Mouse (Mus musculus) kidney, adult 2 months (tissue): Measurements from ENCODE around the gene Pdgfra. TPM values are rescaled to one million over a fixed set of nuclear protein-coding genes. Genes with fewer than 3 reads are reported as not detected.
A peak's percentile ranks its signal among the peaks of the same experiment; 100 is the strongest.

ENCODE experiments used
- DNase-seq: peaks from one replicate; pipeline ENCODE4 v3.0.0; 2021
- H3K27ac ChIP-seq: fragments of 200-500 bp; 2 replicates; pipeline ENCODE4 v1.5.1; 2012; ENCODE audit warnings: low read depth, low read length, control low read depth, inconsistent platforms; ENCODE audit not compliant: insufficient read depth
- H3K27me3 ChIP-seq: fragments of 200-500 bp; replicated peaks from 2 replicates; pipeline ENCODE4 v1.6.1; 2012; ENCODE audit warnings: mild to moderate bottlenecking, moderate library complexity, low read length, inconsistent platforms; ENCODE audit not compliant: control insufficient read depth, insufficient read depth
- H3K36me3 ChIP-seq: fragments of 200-500 bp; 2 replicates; pipeline ENCODE4 v1.6.1; 2012; ENCODE audit warnings: mild to moderate bottlenecking, moderate library complexity, low read length, inconsistent platforms; ENCODE audit not compliant: control insufficient read depth, insufficient read depth
- H3K4me1 ChIP-seq: fragments of 200-500 bp; 2 replicates; pipeline ENCODE4 v1.6.1; 2011; ENCODE audit warnings: low read length; ENCODE audit not compliant: control insufficient read depth, insufficient read depth
- H3K4me3 ChIP-seq: fragments of 200-500 bp; 2 replicates; pipeline ENCODE4 v1.5.1; 2011; ENCODE audit warnings: mild to moderate bottlenecking, low read depth, low read length, control low read depth; ENCODE audit not compliant: insufficient read depth
- CTCF ChIP-seq: fragments of 200-500 bp; conservative IDR thresholded peaks from 2 replicates; pipeline ENCODE4 v1.5.1; 2011; ENCODE audit warnings: low read depth, mild to moderate bottlenecking, control low read depth, low read length, moderate library complexity, mixed read lengths; ENCODE audit not compliant: insufficient read depth, insufficient read length
- POLR2A ChIP-seq: fragments of 200-500 bp; IDR thresholded peaks from one replicate; pipeline ENCODE4 v1.6.1; 2011; ENCODE audit warnings: low read depth, low read length, control low read depth
- WGBS: fragments of 180-500 bp; shearing (Covaris S2); methylation state at CpG from one replicate; pipeline ENCODE4 v1.1.7; 2018; 5-methylcytosine and 5-hydroxymethylcytosine counted together
- polyA plus RNA-seq: library from polyadenylated mRNA; depleted of rRNA; stranded (reverse); fragments of >200 nt; gene quantifications from 2 replicates; pipeline ENCODE4 v1.2.3, GENCODE M21; 2012

Gene Pdgfra
- polyA plus RNA-seq, 1 experiment: 26.0 TPM

- no peak for DNase-seq
- TF ChIP-seq CTCF: no peak
- TF ChIP-seq POLR2A: no peak
- no peak overlapping the region for H3K4me3 ChIP-seq
- H3K27ac ChIP-seq: no peak overlapping the region
- H3K4me1 ChIP-seq: no peaks in the 10 kb centered on the region
- no peaks in the 10 kb centered on the region for H3K27me3 ChIP-seq
- 79% methylated on average over 23 of the region's 23 CpGs for WGBS
- H3K36me3 ChIP-seq: no peaks in the 10 kb centered on the region
These were observed 11.3 kb downstream of the Pdgfra start for GRCm38 (mm10) chr5:75163289-75163951.

- Histone ChIP-seq H3K36me3 (no peaks in the 10 kb centered on the region), H3K27me3 (no peaks in the 10 kb centered on the region), H3K4me3 (no peak overlapping the region), H3K4me1 (no peaks in the 10 kb centered on the region), H3K27ac (no peak overlapping the region)
- 78% methylated on average over 4 of the region's 4 CpGs for WGBS
- TF ChIP-seq CTCF: no peak
- TF ChIP-seq POLR2A: no peak
- DNase-seq: peak; percentile 21
These were observed 12.6 kb downstream of the Pdgfra start for GRCm38 (mm10) chr5:75164688-75165087.

DNA sequence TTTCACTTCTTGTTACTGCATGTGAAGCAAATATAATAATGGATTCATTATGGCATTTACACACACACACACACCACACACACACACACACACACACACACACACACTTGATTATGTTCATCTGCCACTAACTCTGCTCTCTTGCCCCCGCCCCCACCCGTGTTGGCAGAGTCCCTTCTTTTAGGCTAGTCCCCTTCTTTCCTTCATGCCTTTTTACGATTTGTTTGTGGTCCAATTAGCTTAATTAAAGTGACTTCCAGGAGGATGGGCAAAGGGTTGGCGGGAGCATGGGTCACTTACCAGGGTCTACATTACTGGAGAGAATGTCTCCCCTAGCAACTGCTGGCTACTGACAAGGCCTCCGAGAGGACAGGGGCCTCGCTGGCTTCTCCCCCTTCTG is 17.7 kb downstream of the Pdgfra start:
- no peaks in the 10 kb centered on the region for H3K27me3 ChIP-seq
- WGBS: 59% methylated on average over 6 of the region's 6 CpGs
- DNase-seq: no peak
- TF ChIP-seq POLR2A (no peak), CTCF (no peak)
- H3K4me1 ChIP-seq: no peaks in the 10 kb centered on the region
- H3K27ac ChIP-seq: no peak overlapping the region
- no peaks in the 10 kb centered on the region for H3K36me3 ChIP-seq
- H3K4me3 ChIP-seq: no peak overlapping the region

GRCm38 (mm10) chr5:75171859-75172258 is 19.8 kb downstream of the Pdgfra start:
- no peak overlapping the region for H3K4me3 ChIP-seq
- no peak overlapping the region for H3K27ac ChIP-seq
- H3K27me3 ChIP-seq: no peaks in the 10 kb centered on the region
- H3K4me1 ChIP-seq: no peaks in the 10 kb centered on the region
- WGBS: 38% methylated on average over 10 of the region's 10 CpGs
- DNase-seq: peak; percentile 18
- H3K36me3 ChIP-seq: no peaks in the 10 kb centered on the region
- no peak for TF ChIP-seq POLR2A
- no peak for TF ChIP-seq CTCF

GRCm38 (mm10) chr5:75179249-75179648 is 27.2 kb downstream of the Pdgfra start:
- Histone ChIP-seq H3K4me3 (no peak overlapping the region), H3K4me1 (no peaks in the 10 kb centered on the region), H3K36me3 (no peaks in the 10 kb centered on the region), H3K27ac (no peak overlapping the region), H3K27me3 (no peaks in the 10 kb centered on the region)
- no peak for DNase-seq
- TF ChIP-seq CTCF (no peak), POLR2A (no peak)
- WGBS: 84% methylated on average over 10 of the region's 10 CpGs

DNA sequence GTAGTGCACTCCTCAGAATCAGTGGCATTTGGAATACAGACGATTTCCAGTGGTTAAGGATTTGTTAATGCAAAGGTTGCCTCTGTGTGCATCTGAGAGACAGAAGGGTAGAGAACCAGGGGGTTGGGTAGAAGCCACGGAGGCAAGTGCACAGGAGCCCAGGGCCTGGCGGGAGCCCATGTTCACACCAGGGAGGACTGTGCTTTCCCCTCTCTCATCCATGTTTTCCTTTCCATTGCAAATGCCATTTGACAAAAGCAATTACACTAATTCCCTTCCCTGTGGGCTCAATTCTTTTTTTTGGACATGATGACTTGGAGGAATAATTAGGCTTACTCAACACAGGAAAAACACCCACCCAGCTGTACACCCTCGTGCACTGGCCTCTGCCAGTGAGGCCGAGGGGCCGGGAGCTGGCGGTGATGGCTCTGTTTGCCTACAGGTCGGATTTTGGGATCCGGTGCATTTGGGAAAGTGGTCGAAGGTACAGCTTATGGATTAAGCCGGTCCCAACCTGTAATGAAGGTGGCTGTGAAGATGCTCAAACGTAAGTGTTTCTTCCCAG is 27.7 kb downstream of the Pdgfra start:
- Histone ChIP-seq H3K27me3 (no peaks in the 10 kb centered on the region), H3K36me3 (no peaks in the 10 kb centered on the region), H3K4me1 (no peaks in the 10 kb centered on the region), H3K27ac (no peak overlapping the region), H3K4me3 (no peak overlapping the region)
- 90% methylated on average over 12 of the region's 12 CpGs for WGBS
- no peak for TF ChIP-seq POLR2A
- no peak for DNase-seq

DNA sequence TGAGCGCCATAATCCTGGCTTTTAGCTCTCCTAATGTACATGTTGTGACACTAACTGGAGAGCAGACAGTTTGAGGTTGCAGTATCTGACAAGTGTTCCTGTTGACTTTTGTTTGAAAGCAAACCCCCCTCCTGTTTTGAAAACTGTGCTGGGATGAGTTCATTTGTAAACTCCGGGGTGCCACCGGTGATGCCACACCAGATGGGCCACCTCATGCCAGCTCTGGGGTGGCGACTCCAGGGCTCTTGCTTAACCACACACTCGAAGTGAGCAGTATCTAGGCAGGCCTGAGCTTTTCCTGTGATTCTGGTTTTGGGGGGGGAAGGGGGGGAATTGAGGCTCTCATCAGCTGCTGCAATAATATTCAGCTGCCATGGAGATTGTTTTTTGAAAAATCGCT is 31.6 kb downstream of the Pdgfra start:
- H3K36me3 ChIP-seq: no peaks in the 10 kb centered on the region
- TF ChIP-seq POLR2A (no peak), CTCF (no peak)
- H3K27me3 ChIP-seq: no peaks in the 10 kb centered on the region
- DNase-seq: no peak
- H3K27ac ChIP-seq: no peak overlapping the region
- 68% methylated on average over 6 of the region's 6 CpGs for WGBS
- no peaks in the 10 kb centered on the region for H3K4me1 ChIP-seq
- no peak overlapping the region for H3K4me3 ChIP-seq
